Mouse (Mus musculus): ENCODE data around the gene Clca3a2.
"Not testable (repeated sequence)": the region's sequence is repeated elsewhere in the genome, so short reads cannot be mapped to it uniquely, and the experiment has no call there.

DNA sequence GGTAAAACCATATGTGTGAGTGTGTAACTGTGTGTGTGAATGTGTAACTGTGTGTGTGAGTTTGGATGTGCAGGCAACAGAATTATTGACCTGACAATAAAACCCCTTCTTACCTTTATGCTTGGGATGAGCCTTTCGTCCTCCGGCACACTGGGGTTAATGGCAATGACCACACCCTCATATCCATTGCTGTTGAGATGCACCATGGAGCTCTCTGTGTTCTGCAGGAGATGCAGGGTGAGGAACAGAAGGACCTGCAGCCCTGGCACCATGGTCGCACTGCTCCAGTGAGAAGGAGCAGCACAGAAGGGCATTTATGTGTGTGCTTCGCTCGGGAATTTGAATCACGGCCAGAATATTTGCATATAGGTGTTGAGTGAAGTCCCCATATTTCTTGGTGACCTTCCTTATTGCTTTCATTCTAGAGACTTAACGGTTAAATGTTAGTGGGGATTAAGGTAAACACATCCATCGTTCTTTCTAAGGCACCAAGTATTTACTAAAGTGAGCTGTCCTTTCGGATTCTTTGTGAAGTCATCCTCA, 29.8 kb upstream of the Clca3a2 start, which contains the start of gene Clca3b:
- TF ChIP-seq CTCF (IDR thresholded peaks at IDR 0.05; ENCODE audit: control insufficient read depth, insufficient read depth, low read length); POLR2A (IDR thresholded peaks at IDR 0.05; ENCODE audit: borderline replicate concordance, control insufficient read depth, low read depth, low read length): not testable (repeated sequence)
